Mouse (Mus musculus) left cerebral cortex, adult 18-20 months (tissue): ENCODE measurements around the gene Tceal5. TPM values are rescaled to one million over a fixed set of nuclear protein-coding genes. Genes with fewer than 3 reads are reported as not detected.
A peak's percentile ranks its signal among the peaks of the same experiment; 100 is the strongest.
"Not testable (repeated sequence)": the region's sequence is repeated elsewhere in the genome, so short reads cannot be mapped to it uniquely, and the experiment has no call there.

Source experiments
- DNase-seq, 2 experiments: peaks; one replicate each; pipeline ENCODE4 v3.0.0; 2021 to 2022; ENCODE audit warnings: low spot score in 2 of 2, mixed read lengths in 1 of 2
- long read RNA-seq, 2 experiments: library from polyadenylated mRNA; stranded (forward); transcript quantifications; one replicate each; pipeline ENCODE4 v2.0.0; 2021
- total RNA-seq, 2 experiments: library from RNA; stranded (reverse); gene quantifications; 2 replicates each; pipeline ENCODE4 v1.2.3; 2021

Tceal5 gene
- 100 to 1,000 TPM in 1 of 2 experiments, 10 to 100 TPM in 1; 99.2 to 131 TPM for total RNA-seq
- long read RNA-seq, experiment 1, transcript Tceal5-201 (3 exons, 1,044 nt), result major isoform, 47 of 60 reads
- long read RNA-seq, experiment 1, partial matches to known transcripts, result 0 of 60 reads
- long read RNA-seq, experiment 1, other reads (novel, unspliced or antisense), result 10 of 60 reads
- long read RNA-seq, experiment 2, transcript Tceal5-201 (3 exons, 1,044 nt), result major isoform, 36 of 47 reads
- long read RNA-seq, experiment 2, partial matches to known transcripts, result 1 of 47 reads
- long read RNA-seq, experiment 2, other reads (novel, unspliced or antisense), result 9 of 47 reads

- DNase-seq, result peak; percentile 50 to 52
These were observed at the start of gene Tceal5 for GRCm38 (mm10) chrX:136203664-136204066. Gene Tceal5 (minus strand): TSS chrX:136203876.

- DNase-seq, result no peak
These were observed 48.5 kb upstream of the Tceal5 start for GRCm38 (mm10) chrX:136252023-136252729.

DNA sequence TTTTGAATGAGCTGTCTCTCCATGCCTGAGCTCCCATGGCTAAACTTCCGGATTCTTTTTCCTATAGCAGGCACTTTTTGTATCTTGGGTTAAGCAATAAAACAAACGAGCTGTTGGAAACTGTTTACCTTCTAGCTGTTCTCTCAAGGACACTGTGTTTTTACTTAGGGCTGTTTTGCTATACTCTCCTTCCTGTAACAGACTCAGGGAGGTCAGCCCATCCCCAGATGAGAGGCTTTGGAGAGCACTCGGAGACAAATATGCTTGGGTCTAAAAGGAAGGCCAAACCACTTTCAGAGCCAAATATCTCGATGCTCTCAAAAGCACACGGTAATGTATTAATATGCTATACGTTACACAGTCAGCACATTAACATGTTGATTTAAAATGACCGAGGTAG is 46.0 kb upstream of the Tceal5 start:
- no peak for DNase-seq

DNA sequence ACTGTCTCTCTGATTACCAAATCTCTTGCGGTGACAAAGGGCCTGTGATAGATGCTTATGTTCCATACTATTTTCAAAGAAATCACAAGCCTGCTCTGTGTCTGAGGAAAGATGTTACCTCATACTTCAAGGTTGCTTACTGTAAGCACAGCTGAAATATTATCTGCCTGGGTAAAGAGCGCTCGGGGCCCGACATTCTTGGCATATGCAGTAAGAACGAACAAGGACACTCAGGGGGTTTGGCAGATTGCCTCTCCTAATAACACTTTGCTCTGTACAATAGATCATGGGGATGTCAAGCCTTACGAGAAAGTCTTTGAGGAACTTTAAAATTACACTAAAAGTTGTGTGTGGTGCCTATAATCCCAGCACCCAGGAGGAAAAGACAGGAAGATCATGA is 45.1 kb upstream of the Tceal5 start:
- DNase-seq, result no peak

DNA sequence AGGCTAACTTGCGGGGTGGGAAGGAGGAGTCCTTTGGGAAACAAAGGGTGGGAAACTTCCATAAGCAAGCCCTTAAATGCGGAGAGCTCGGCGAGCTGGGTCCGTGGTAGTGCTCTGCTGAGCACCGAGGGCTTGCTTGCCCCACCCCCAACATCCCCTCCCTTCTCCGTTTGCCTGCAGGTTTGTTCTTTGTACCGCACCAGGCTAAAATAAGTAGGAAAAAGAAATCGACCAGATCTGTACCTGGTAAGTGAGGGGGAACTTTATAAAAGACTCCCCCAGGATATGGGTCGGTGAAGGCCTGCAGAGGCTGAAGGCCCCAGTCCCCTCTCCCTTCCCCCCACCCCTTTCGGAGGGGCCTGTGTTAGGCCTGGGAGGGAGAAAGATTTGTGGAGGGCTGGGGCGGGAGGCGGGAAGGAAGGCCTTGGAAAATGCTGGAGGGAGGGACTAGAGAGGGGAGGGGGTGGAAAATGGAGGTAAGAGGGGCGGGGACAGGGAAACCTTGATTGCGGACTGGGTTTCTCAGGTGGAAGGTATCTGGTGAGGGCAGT is 41.9 kb upstream of the Tceal5 start:
- peak in 1 of 2 experiments; percentile 3 for DNase-seq

DNA sequence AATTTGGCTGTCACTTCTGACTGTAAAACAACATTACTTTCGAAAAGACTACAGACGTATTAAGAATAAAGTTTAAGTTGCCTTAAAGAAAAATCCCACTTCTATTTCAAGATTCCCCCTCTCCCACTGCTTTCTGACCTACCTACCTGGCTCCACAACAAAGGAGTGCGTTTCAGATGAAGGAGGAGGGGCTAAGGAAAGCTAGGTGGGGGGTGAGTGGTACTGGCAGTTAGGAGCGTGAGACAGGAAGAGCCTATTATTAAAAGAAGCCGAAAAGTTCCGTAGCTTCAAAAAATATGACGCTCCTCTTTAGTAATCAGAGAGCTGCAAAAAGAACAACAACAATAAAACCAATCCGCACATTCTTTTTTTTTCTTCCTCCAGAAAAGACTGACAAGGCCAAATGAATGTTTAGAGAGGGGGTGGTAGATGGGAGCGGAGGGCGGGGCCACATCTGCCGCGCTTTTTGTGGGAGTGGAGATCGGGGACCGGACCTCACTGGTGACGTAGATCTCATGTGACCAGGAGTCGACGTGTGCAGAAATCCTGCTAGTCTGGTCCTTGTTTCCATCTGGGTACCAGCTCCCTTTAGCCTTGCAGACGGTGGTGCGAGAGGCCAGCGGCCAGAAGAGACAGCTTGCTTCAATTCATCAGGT is 41.0 kb upstream of the Tceal5 start, which contains the start of gene Tceal9:
Gene Tceal9 (plus strand): TSS at position 506 of the 656 bp plus-strand sequence.
- peak; percentile 56 to 67 for DNase-seq

- no peak for DNase-seq
These were observed 39.5 kb upstream of the Tceal5 start for GRCm38 (mm10) chrX:136243181-136243580.

GRCm38 (mm10) chrX:136238118-136238517 is 34.4 kb upstream of the Tceal5 start:
- peak; percentile 17 to 54 for DNase-seq

GRCm38 (mm10) chrX:136227768-136228167 is 24.1 kb upstream of the Tceal5 start:
- DNase-seq, result no peak

- DNase-seq, result no peak
These were observed 20.0 kb upstream of the Tceal5 start for GRCm38 (mm10) chrX:136223714-136224113.

DNA sequence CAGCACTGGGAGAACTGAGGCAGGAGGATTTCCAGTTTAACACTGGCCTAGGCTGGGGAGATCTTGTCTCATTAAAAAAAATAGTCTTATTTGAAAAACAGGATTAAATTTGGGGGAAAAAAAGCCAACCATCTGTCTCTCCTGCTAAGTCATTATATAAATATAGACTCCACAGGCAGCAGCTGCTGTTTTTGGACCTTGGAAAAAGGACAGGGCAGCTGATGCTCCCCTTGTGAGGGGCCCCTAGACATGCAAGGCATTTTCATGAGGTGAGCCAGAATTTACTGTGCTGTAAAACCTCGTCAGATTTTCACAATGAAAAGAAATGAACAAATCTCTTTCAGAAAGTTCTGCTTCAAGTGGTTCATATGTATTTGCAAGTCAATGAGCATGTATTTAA is 12.6 kb upstream of the Tceal5 start:
- no peak for DNase-seq

DNA sequence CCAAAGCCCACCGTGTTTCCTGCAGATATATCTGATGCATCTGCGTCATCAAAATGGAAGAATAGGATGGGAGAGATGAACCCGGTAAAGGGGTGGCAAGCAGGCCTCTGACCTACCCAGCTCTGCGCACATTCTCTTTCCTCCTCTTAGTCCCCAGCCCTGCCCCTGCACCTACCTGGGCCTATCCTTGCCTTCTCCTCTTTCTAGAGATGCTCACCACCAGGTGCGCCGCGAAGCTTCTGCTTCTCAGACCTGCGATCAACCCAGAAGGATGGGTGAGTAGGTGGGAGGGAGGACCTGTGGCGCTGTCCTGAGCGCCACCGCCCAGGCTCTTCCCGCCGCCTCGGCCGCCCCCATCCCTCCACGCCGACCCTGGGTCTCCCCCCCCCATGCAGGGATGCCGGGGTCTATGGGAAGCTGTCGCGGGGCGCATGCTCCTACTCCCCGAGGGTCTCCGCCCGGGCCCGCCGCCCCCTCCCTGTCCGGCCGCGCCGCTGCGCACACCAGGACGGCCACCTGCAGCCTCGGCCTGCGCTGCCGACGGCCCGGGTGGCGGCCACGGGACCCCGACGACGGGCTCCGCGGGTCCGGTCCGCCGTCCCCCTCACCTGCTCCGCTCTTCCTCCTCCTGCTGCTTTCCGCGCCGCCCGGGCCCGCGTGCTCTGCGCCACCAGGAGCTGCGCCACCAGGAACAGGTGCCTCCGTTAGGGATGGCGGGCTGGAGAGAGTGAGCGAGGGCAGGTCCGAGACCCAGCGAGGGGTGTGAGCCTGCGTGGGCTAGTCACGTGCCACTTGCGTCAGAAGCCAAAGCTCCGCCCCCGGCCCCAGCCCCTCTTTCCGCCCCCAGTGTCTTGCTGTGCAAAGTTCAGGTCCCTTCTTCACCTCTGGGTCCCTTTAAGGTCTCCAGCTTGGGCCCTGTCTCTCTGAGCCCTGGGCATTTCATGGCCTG is 11.3 kb upstream of the Tceal5 start, which contains the start of the genes Tceal7 and Bex1:
Gene Tceal7 (plus strand): TSS at position 51 of the 949 bp plus-strand sequence.
Gene Bex1 (minus strand): TSS at position 785 of the 949 bp plus-strand sequence.
- not testable (repeated sequence) for DNase-seq

DNA sequence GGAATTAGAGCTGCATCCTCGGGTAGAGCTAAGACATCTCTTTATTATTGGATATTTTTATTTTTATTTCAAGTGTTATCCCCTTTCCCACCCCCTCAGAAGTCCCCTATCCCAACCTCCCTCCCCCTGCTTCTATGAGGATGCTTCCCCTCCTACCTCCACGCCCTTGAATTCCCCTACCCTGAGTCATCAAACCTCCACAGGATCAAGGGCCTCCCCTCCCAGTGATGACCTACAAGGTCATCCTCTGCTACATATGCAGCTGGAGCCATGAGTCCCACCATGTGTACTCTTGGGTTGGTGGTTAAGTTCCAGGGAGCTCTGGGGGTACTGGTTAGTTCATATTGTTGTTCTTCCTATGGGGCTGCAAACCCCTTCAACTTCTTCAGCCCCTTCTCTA is 9.7 kb upstream of the Tceal5 start:
- no peak for DNase-seq

GRCm38 (mm10) chrX:136204406-136204805 is 730 bp upstream of the Tceal5 start:
- no peak for DNase-seq

DNA sequence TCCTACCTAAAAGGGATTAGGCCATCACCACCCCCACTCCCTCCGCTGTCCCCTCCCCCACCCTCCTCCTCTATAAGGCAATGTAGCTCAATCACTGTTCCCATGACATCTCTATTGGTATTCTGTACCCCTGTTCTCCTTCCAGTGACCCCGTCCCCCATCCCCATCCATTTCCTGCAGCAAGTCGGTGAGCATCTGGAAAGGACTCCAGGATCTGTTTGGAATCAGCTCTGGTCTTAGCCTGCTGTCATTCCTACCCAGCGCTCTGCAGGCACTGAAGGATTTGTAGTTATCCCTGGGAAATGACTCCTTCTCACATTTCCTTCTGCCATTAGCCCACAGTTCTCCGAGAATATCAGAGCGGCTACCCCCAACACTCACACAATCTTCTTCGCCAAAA is 419 bp downstream of the Tceal5 start:
- DNase-seq, result no peak

GRCm38 (mm10) chrX:136196873-136197272 is 6.8 kb downstream of the Tceal5 start:
- DNase-seq, result no peak

- no peak for DNase-seq
These were observed 8.3 kb downstream of the Tceal5 start for GRCm38 (mm10) chrX:136195193-136195944.

GRCm38 (mm10) chrX:136183107-136183506 is 20.6 kb downstream of the Tceal5 start:
- DNase-seq, result no peak

- no peak for DNase-seq
These were observed 22.7 kb downstream of the Tceal5 start for GRCm38 (mm10) chrX:136180897-136181553.
